Comparison of ENCODE assay signal across 15 mouse cellular contexts in genomic region chr1:55029446-55029845, GRCm38 (mm10). TPM values are rescaled to one million over a fixed set of nuclear protein-coding genes. Genes with fewer than 3 reads are reported as not detected.
DNase-seq lines count a peak whose midpoint lies in the region; ATAC-seq and TF ChIP-seq lines count a peak whose summit lies in the region.
"Had no signal": no experiment of that assay in that cellular context is flagged by ENCODE, and none has a peak within 500 bp of the region (broad histone marks: within the 10 kb centered on the region; RNA-seq: fewer than 3 reads in every experiment).

No protein-coding gene starts in this region.

- H3K4me2 ChIP-seq in heart, embryonic 16.5 days (ENCODE audit: low read depth, low read length) = peak overlapping the region; percentile 59
- peak overlapping the region; percentile 71 for H3K4me2 ChIP-seq in liver, embryonic 11.5 days
- H3K4me2 ChIP-seq: neural tube, embryonic 15.5 days had no signal

- no peaks in the 10 kb centered on the region for H3K9me3 ChIP-seq in heart, embryonic 16.5 days (replicated peaks; ENCODE audit: control insufficient read depth, low read length)
- no peaks in the 10 kb centered on the region for H3K9me3 ChIP-seq in liver, embryonic 11.5 days (ENCODE audit: control insufficient read depth, low read length)
- H3K9me3 ChIP-seq in forebrain, embryonic 10.5 days = no peaks in the 10 kb centered on the region
- H3K9me3 ChIP-seq: neural tube, embryonic 15.5 days had no signal

- H3K36me3 ChIP-seq in heart, embryonic 16.5 days (ENCODE audit: control insufficient read depth, insufficient read depth) = no peaks in the 10 kb centered on the region
- H3K36me3 ChIP-seq in thymus, adult 2 months (ENCODE audit: control insufficient read depth, insufficient read depth, low read length) = no peaks in the 10 kb centered on the region
- no peaks in the 10 kb centered on the region for H3K36me3 ChIP-seq in liver, embryonic 11.5 days (ENCODE audit: control insufficient read depth, insufficient read depth, low read length)
- H3K36me3 ChIP-seq in forebrain, embryonic 10.5 days (replicated peaks) = peaks cover 11% of the 10 kb centered on the region
- H3K36me3 ChIP-seq: neural tube, embryonic 15.5 days had no signal

- TF ChIP-seq CTCF in thymus, adult 2 months (IDR thresholded peaks at IDR 0.05; ENCODE audit: borderline replicate concordance, control insufficient read depth, extremely low read depth, insufficient read depth, low read length, poor library complexity) = no peak

- H3K4me1 ChIP-seq in heart, embryonic 16.5 days (ENCODE audit: control insufficient read depth, insufficient read depth, low read length) = peaks cover 9% of the 10 kb centered on the region
- peaks cover 5% of the 10 kb centered on the region for H3K4me1 ChIP-seq in thymus, adult 2 months (replicated peaks; ENCODE audit: control insufficient read depth, insufficient read depth, low read length)
- peaks cover 15% of the 10 kb centered on the region for H3K4me1 ChIP-seq in liver, embryonic 11.5 days (replicated peaks; ENCODE audit: control insufficient read depth, insufficient read depth, low read length)
- H3K4me1 ChIP-seq in forebrain, embryonic 10.5 days = peaks cover 17% of the 10 kb centered on the region

- no peak for ATAC-seq in heart, embryonic 16.5 days (replicated peaks; ENCODE audit: extremely low read depth, insufficient read depth, low FRiP score)
- ATAC-seq in liver, embryonic 11.5 days (replicated peaks; ENCODE audit: low FRiP score) = no peak
- ATAC-seq: forebrain, embryonic 14.5 days; hindbrain, postnatal 0 days; lung, postnatal 0 days; midbrain, embryonic 16.5 days had no signal

- no peak overlapping the region for H3K9ac ChIP-seq in heart, embryonic 16.5 days (ENCODE audit: low read length)
- no peak overlapping the region; the same call in 1 of the 2 replicates for H3K9ac ChIP-seq in liver, embryonic 11.5 days (ENCODE audit: low read depth, low read length)
- H3K9ac ChIP-seq: neural tube, embryonic 15.5 days had no signal

- no peak overlapping the region for H3K4me3 ChIP-seq in heart, embryonic 16.5 days (ENCODE audit: low read length)
- H3K4me3 ChIP-seq in thymus, adult 2 months (ENCODE audit: control insufficient read depth, insufficient read depth, low read length) = no peak overlapping the region; the same call in 1 of the 2 replicates
- peak overlapping the region; percentile 35 for H3K4me3 ChIP-seq in liver, embryonic 11.5 days (ENCODE audit: low read depth, low read length)
- H3K4me3 ChIP-seq in forebrain, embryonic 10.5 days = no peak overlapping the region
- H3K4me3 ChIP-seq: neural tube, embryonic 15.5 days had no signal

- no peak for DNase-seq in heart, postnatal 4 days
- peak; percentile 22 for DNase-seq in thymus, adult 2 months
- DNase-seq in thymus, postnatal 25 days = no peak
- DNase-seq in liver, embryonic 11.5 days (ENCODE audit: low spot score) = no peak
- DNase-seq in thymus, postnatal 36 days = peak; percentile 13 to 15
- no peak for DNase-seq in right cerebral cortex, postnatal 10 days (ENCODE audit: low spot score in 2 of 2)
- no peak for DNase-seq in forebrain, embryonic 10.5 days (ENCODE audit: extremely low spot score, low spot score)
- DNase-seq: cerebellum, adult 8-10 months; gastrocnemius, postnatal 36 days had no signal

- no peak overlapping the region; the same call in 1 of the 2 replicates for H3K27ac ChIP-seq in heart, embryonic 16.5 days (ENCODE audit: low read length)
- peak overlapping the region; percentile 93 for H3K27ac ChIP-seq in thymus, adult 2 months (ENCODE audit: control insufficient read depth, insufficient read depth, low read length)
- peak overlapping the region; percentile 74; the same call in 1 of the 2 replicates for H3K27ac ChIP-seq in liver, embryonic 11.5 days (ENCODE audit: low read depth, low read length)
- no peak overlapping the region for H3K27ac ChIP-seq in forebrain, embryonic 10.5 days
- H3K27ac ChIP-seq: hindbrain, postnatal 0 days; neural tube, embryonic 15.5 days had no signal

- WGBS in heart, embryonic 16.5 days = 66% methylated on average over 4 of the region's 4 CpGs
- whole genome bisulfite sequencing in thymus, adult 2 months = 33% methylated on average over 4 of the region's 4 CpGs
- 61% methylated on average over 4 of the region's 4 CpGs for WGBS in liver, embryonic 11.5 days
- WGBS in forebrain, embryonic 10.5 days = 79% methylated on average over 4 of the region's 4 CpGs

- TF ChIP-seq POLR2A in thymus, adult 2 months (IDR thresholded peaks at IDR 0.05; ENCODE audit: control insufficient read depth, extremely low read depth, insufficient read depth, low read length, poor library complexity) = no peak

- no peaks in the 10 kb centered on the region for H3K27me3 ChIP-seq in heart, embryonic 16.5 days (ENCODE audit: control insufficient read depth, insufficient read depth, low read length)
- H3K27me3 ChIP-seq in thymus, adult 2 months (ENCODE audit: control insufficient read depth, insufficient read depth, low read length) = no peaks in the 10 kb centered on the region
- no peaks in the 10 kb centered on the region for H3K27me3 ChIP-seq in liver, embryonic 11.5 days (replicated peaks; ENCODE audit: control insufficient read depth, insufficient read depth, low read length)
- H3K27me3 ChIP-seq in forebrain, embryonic 10.5 days (ENCODE audit: poor library complexity, severe bottlenecking) = no peaks in the 10 kb centered on the region
- H3K27me3 ChIP-seq: neural tube, embryonic 15.5 days had no signal

RNA-seq across cellular contexts. Expression of gene Sf3b1, which starts 2.2 kb away (rescaled TPM):
- polyA plus RNA-seq in heart, embryonic 16.5 days (2015; fragmentation: Nextera tagmentation; extraction: Ambion mirVana) = 194 and 202 TPM in 2 replicates
- 100 to 1,000 TPM; 130 to 143 TPM for total RNA-seq in heart, postnatal 4 days (2021)
- 90.6 and 110 TPM in 2 replicates for polyA plus RNA-seq in thymus, adult 2 months (2012; rRNA removed)
- polyA plus RNA-seq in liver, embryonic 11.5 days (2014; fragmentation: Nextera tagmentation; extraction: Ambion mirVana) = 223 and 255 TPM in 2 replicates
- 296 and 303 TPM in 2 replicates for polyA plus RNA-seq in forebrain, embryonic 10.5 days (2016; fragmentation: Nextera tagmentation; extraction: Ambion mirVana)

RNA-seq across cellular contexts. Expression of gene Coq10b, which starts 23.1 kb away (rescaled TPM):
- polyA plus RNA-seq in heart, embryonic 16.5 days (2015; fragmentation: Nextera tagmentation; extraction: Ambion mirVana) = 18.7 and 20.3 TPM in 2 replicates
- 10 to 100 TPM; 36.7 to 37.6 TPM for total RNA-seq in heart, postnatal 4 days (2021)
- 5.5 and 6.6 TPM in 2 replicates for polyA plus RNA-seq in thymus, adult 2 months (2012; rRNA removed)
- 21.1 and 22.2 TPM in 2 replicates for polyA plus RNA-seq in liver, embryonic 11.5 days (2014; fragmentation: Nextera tagmentation; extraction: Ambion mirVana)
- 21.7 and 23.5 TPM in 2 replicates for polyA plus RNA-seq in forebrain, embryonic 10.5 days (2016; fragmentation: Nextera tagmentation; extraction: Ambion mirVana)

RNA-seq across cellular contexts. Expression of gene Hspe1, which starts 58.5 kb away (rescaled TPM):
- 276 and 289 TPM in 2 replicates for polyA plus RNA-seq in heart, embryonic 16.5 days (2015; fragmentation: Nextera tagmentation; extraction: Ambion mirVana)
- total RNA-seq in heart, postnatal 4 days (2021) = 100 to 1,000 TPM; 142 to 148 TPM
- polyA plus RNA-seq in thymus, adult 2 months (2012; rRNA removed) = 33.2 and 38.3 TPM in 2 replicates
- 894 and 968 TPM in 2 replicates for polyA plus RNA-seq in liver, embryonic 11.5 days (2014; fragmentation: Nextera tagmentation; extraction: Ambion mirVana)
- 671 and 693 TPM in 2 replicates for polyA plus RNA-seq in forebrain, embryonic 10.5 days (2016; fragmentation: Nextera tagmentation; extraction: Ambion mirVana)

RNA-seq across cellular contexts. Expression of gene Hspd1, which starts 58.6 kb away (rescaled TPM):
- 491 and 512 TPM in 2 replicates for polyA plus RNA-seq in heart, embryonic 16.5 days (2015; fragmentation: Nextera tagmentation; extraction: Ambion mirVana)
- 100 to 1,000 TPM; 363 to 379 TPM for total RNA-seq in heart, postnatal 4 days (2021)
- 28.3 and 31.5 TPM in 2 replicates for polyA plus RNA-seq in thymus, adult 2 months (2012; rRNA removed)
- 809 and 855 TPM in 2 replicates for polyA plus RNA-seq in liver, embryonic 11.5 days (2014; fragmentation: Nextera tagmentation; extraction: Ambion mirVana)
- 636 and 697 TPM in 2 replicates for polyA plus RNA-seq in forebrain, embryonic 10.5 days (2016; fragmentation: Nextera tagmentation; extraction: Ambion mirVana)

Comparison
In these comparisons a context has a peak if more than half of its experiments do, and no peak if none do; other contexts are left out.
1. DNase-seq: peak in thymus, adult 2 months (single experiment) and thymus, postnatal 36 days (2 of 2); none in heart, postnatal 4 days (single experiment), thymus, postnatal 25 days (single experiment), liver, embryonic 11.5 days (single experiment), right cerebral cortex, postnatal 10 days (0 of 2) and forebrain, embryonic 10.5 days (single experiment).
2. H3K27ac ChIP-seq: peak in thymus, adult 2 months (single experiment) and liver, embryonic 11.5 days (single experiment); none in heart, embryonic 16.5 days (single experiment) and forebrain, embryonic 10.5 days (single experiment).